Mouse (Mus musculus) forebrain, embryonic 16.5 days (tissue): ENCODE measurements around the gene Sfxn5. TPM values are rescaled to one million over a fixed set of nuclear protein-coding genes. Genes with fewer than 3 reads are reported as not detected.

Experiments
- microRNA-seq: library from miRNA; unstranded; fragments of <30 nt; microRNA quantifications from one replicate; pipeline ENCODE4, GENCODE M21; 2017
- polyA plus RNA-seq: library from polyadenylated mRNA; unstranded; fragments of >200 nt; fragmentation: Nextera tagmentation; extraction: Ambion mirVana; gene quantifications from 2 replicates; pipeline ENCODE4 v1.2.1, GENCODE M21; 2015

The Sfxn5 gene
- polyA plus RNA-seq, 1 experiment from 2014 or later, result 27.1 TPM

Small RNA genes within 50 kb of the gene (microRNA-seq; reads per million reads assigned to microRNA genes)
- not detected for gene Mir705

Other genes with a start within 250 kb of the Sfxn5 start
- gene Spr, start 195.7 kb downstream of the Sfxn5 start, polyA plus RNA-seq, result 31.9 and 32.6 TPM in 2 replicates
- 57.5 and 59.7 TPM in 2 replicates for gene Emx1, start 146.0 kb downstream of the Sfxn5 start, polyA plus RNA-seq
- gene Rab11fip5, start 41.2 kb upstream of the Sfxn5 start, polyA plus RNA-seq, result 15.4 and 19.3 TPM in 2 replicates
- gene Noto, start 90.5 kb upstream of the Sfxn5 start, polyA plus RNA-seq, result not detected in 2 replicates
- 57.9 and 69.8 TPM in 2 replicates for gene Smyd5, start 98.6 kb upstream of the Sfxn5 start, polyA plus RNA-seq
- gene Cct7, start 118.1 kb upstream of the Sfxn5 start, polyA plus RNA-seq, result 666 and 671 TPM in 2 replicates
- gene Pradc1, start 118.5 kb upstream of the Sfxn5 start, polyA plus RNA-seq, result 24.5 and 28.6 TPM in 2 replicates
- 7.4 and 9.5 TPM in 2 replicates for gene Fbxo41, start 169.6 kb upstream of the Sfxn5 start, polyA plus RNA-seq
- 0.11 and 0.28 TPM in 2 replicates for gene Egr4, start 180.2 kb upstream of the Sfxn5 start, polyA plus RNA-seq